In genomic region chr9:99345351-99345792, GRCm38 (mm10) we compare ENCODE assay signal across 11 mouse cellular contexts. TPM values are rescaled to one million over a fixed set of nuclear protein-coding genes. Genes with fewer than 3 reads are reported as not detected.
DNase-seq lines count a peak whose midpoint lies in the region; ATAC-seq lines count a peak whose summit lies in the region.
"Had no signal": no experiment of that assay in that cellular context is flagged by ENCODE, and none has a peak within 500 bp of the region (broad histone marks: within the 10 kb centered on the region; RNA-seq: fewer than 3 reads in every experiment).

No protein-coding gene starts in this region.

- ATAC-seq in intestine, embryonic 16.5 days: no peak

- H3K9me3 ChIP-seq in intestine, embryonic 16.5 days (ENCODE audit: control insufficient read depth, low read length): no peaks in the 10 kb centered on the region
- H3K9me3 ChIP-seq: G1E; heart, embryonic 15.5 days had no signal

- 31% methylated on average over 4 of the region's 4 CpGs for WGBS in intestine, embryonic 16.5 days

- H3K9ac ChIP-seq in intestine, embryonic 16.5 days (ENCODE audit: low read depth, low read length): no peak overlapping the region
- H3K9ac ChIP-seq: heart, embryonic 15.5 days had no signal

- H3K27me3 ChIP-seq in intestine, embryonic 16.5 days (replicated peaks; ENCODE audit: control insufficient read depth, insufficient read depth, low read length): no peaks in the 10 kb centered on the region
- H3K27me3 ChIP-seq: heart, embryonic 15.5 days had no signal

- H3K4me3 ChIP-seq in intestine, embryonic 16.5 days (ENCODE audit: low read length): no peak overlapping the region
- H3K4me3 ChIP-seq: heart, embryonic 15.5 days had no signal

- no peaks in the 10 kb centered on the region for H3K36me3 ChIP-seq in intestine, embryonic 16.5 days (ENCODE audit: control insufficient read depth, insufficient read depth, low read length)
- H3K36me3 ChIP-seq: G1E; heart, embryonic 15.5 days had no signal

- H3K4me1 ChIP-seq in intestine, embryonic 16.5 days (ENCODE audit: control insufficient read depth, insufficient read depth, low read length): no peaks in the 10 kb centered on the region

- DNase-seq in ovary, postnatal 36 days (ENCODE audit: low spot score): peak; percentile 25
- no peak for DNase-seq in ovary, postnatal 14 days (ENCODE audit: low spot score)
- peak; percentile 49 to 51 for DNase-seq in layer of hippocampus, postnatal 14 days (ENCODE audit: low spot score in 2 of 2)
- DNase-seq in lung, postnatal 4 days: peak; percentile 21 to 39
- DNase-seq in gastrocnemius, adult 18-20 months (ENCODE audit: low spot score): no peak
- no peak for DNase-seq in thymus, adult 18-20 months
- DNase-seq in adrenal gland, adult 18-20 months (ENCODE audit: low spot score in 2 of 2): no peak
- DNase-seq: embryo, embryonic 11 days had no signal

- H3K4me2 ChIP-seq in intestine, embryonic 16.5 days (ENCODE audit: low read depth, low read length): no peak overlapping the region
- H3K4me2 ChIP-seq: heart, embryonic 15.5 days had no signal

- no peak overlapping the region for H3K27ac ChIP-seq in intestine, embryonic 16.5 days (ENCODE audit: low read length)
- H3K27ac ChIP-seq: heart, embryonic 15.5 days had no signal

RNA-seq across cellular contexts. Expression of gene Esyt3, which starts 13.0 kb away (rescaled TPM):
- total RNA-seq in layer of hippocampus, postnatal 14 days (2021): 1 to 10 TPM; 1.3 to 1.8 TPM
- polyA plus RNA-seq in intestine, embryonic 16.5 days (2015; fragmentation: Nextera tagmentation; extraction: Ambion mirVana): 0.38 and 0.40 TPM in 2 replicates
- not detected for total RNA-seq in gastrocnemius, adult 18-20 months (2021)
- total RNA-seq in adrenal gland, adult 18-20 months (2021): 1 to 10 TPM in 1 of 2 experiments, under 1 TPM in 1; 0.36 to 1.3 TPM
- polyA plus RNA-seq: G1E had no signal

Comparison
In these comparisons a context has a peak if more than half of its experiments do, and no peak if none do; other contexts are left out.
1. DNase-seq: peak in ovary, postnatal 36 days (single experiment), layer of hippocampus, postnatal 14 days (2 of 2) and lung, postnatal 4 days (2 of 2); none in ovary, postnatal 14 days (single experiment), gastrocnemius, adult 18-20 months (single experiment), thymus, adult 18-20 months (0 of 2) and adrenal gland, adult 18-20 months (0 of 2).